Mouse (Mus musculus): ENCODE data around the gene Trim54.

Gene Trim54

DNA sequence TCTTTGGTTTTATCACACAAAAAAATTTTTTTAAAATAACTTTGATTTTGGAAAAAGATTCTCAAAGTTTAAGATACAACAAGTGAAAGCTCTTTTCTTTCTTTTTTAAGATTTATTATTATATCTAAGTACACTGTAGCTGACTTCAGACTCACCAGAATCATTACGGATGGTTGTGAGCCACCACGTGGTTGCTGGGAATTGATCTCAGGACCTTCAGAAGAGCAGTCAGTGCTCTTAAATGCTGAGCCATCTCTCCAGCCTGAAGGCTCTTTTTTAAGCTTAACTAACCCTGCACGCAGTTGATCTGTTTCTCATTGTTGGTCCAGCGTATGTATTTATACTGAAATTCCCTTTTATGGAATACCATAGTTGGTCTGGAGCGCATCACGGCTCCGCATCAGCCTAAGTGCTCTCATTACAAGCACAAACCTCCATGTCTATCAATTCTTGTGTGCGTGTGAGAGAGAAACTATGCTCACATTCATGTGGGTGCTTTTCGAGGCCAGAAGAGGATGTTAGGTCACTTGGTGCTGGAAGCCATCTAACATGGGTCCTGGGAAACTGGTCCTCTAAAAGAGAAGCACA is 64.8 kb downstream of the Trim54 start:
- DNase-seq (ENCODE audit: low spot score in 2 of 2), result no peak

DNA sequence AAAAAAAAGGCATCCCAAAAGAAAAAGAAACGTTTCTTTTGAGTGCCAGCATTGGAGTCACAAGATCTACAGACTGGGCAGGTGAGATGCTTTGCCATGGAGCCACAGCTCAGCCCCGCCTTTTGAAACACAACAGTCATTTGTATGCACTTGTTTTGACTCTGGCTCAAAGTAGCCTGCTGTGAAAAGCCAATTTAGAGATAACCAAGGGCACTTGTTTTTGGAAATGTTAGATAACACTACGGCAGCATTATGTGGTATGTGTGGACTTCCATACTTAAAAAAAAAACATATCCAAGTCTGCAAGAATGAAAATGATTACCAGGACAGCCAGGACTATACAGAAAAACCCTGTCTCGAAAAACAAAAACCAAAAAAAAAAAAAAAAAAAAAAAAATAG is 67.2 kb downstream of the Trim54 start:
- no peak for DNase-seq (ENCODE audit: low spot score in 2 of 2)
